Mouse (Mus musculus) ES-E14 (cell line): ENCODE measurements around the gene Rbm8a.

Experiments
- CHD2 ChIP-seq: IDR thresholded peaks from 2 replicates; pipeline ENCODE4 v1.6.1; 2014; ENCODE audit warnings: mild to moderate bottlenecking, low read depth, low read length, inconsistent platforms
- HCFC1 ChIP-seq: IDR thresholded peaks from 2 replicates; pipeline ENCODE4 v1.6.1; 2012; ENCODE audit warnings: low read length, inconsistent platforms, borderline replicate concordance; ENCODE audit not compliant: insufficient read depth
- MAFK ChIP-seq: IDR thresholded peaks from 2 replicates; pipeline ENCODE4 v1.6.1; 2014; ENCODE audit warnings: mild to moderate bottlenecking, low read depth, low read length, inconsistent platforms; ENCODE audit not compliant: insufficient read depth
- ZC3H11A ChIP-seq: IDR thresholded peaks from 2 replicates; pipeline ENCODE4 v1.6.1; 2012; ENCODE audit warnings: low read depth, mild to moderate bottlenecking, inconsistent platforms, low read length, borderline replicate concordance
- ZNF384 ChIP-seq: IDR thresholded peaks from 2 replicates; pipeline ENCODE4 v1.6.1; 2012; ENCODE audit warnings: low read depth, low read length, inconsistent platforms

DNA sequence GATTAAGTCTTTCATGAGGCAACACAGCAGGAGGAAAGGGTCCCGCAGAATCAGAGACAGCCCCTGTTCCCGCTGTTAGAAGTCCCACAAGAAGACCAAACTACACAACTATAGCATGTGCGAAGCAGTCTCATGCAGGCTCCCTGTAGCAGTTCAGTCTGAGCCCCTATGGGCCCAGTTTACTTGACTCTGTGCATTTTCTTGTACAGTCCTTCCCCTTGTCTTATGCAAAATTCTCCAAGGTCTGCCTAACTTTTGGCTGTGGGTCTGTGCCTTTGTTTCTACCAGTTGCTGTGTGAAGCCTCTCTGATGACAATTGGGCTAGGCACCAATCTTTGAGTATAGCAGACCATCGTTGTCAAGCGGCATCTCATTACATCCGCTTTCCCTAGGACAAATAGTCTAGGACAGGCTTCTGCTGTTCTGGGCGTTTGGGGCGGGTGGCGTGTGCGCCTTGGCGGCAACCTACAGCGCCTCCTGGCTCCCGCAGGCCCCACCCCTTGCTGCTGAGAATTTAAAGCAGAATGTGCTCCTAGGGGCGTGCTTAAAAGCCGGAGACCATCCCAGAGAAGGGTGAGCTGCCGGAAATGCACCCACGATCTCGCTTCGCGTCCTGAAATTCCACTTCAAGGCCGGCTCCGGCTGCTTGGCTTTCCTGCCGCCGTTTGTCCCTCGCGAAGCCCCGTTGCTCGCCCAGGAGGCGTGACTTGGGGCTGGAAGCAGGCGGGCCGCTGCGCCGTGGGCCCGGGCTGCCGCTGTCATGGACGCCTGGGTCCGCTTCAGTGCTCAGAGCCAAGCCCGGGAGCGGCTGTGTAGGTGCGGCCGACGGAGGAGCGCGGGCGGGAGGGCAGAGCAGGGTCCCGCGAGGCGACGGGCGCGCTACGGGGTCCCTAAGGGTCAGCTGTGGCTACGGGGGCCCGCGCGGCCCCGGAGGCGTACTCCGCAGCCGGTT lies 5.5 kb downstream of the Rbm8a start, which contains the start of the genes Pex11b and Gm42957:
- TF ChIP-seq ZC3H11A: no peak
- TF ChIP-seq CHD2: no peak
- no peak for TF ChIP-seq MAFK
- no peak for TF ChIP-seq ZNF384
- no peak; the same call in 1 of the 2 replicates for TF ChIP-seq HCFC1
